Mouse (Mus musculus): Measurements from ENCODE around the gene Rab42.
A peak's percentile ranks its signal among the peaks of the same experiment; 100 is the strongest.

Gene Rab42

DNA sequence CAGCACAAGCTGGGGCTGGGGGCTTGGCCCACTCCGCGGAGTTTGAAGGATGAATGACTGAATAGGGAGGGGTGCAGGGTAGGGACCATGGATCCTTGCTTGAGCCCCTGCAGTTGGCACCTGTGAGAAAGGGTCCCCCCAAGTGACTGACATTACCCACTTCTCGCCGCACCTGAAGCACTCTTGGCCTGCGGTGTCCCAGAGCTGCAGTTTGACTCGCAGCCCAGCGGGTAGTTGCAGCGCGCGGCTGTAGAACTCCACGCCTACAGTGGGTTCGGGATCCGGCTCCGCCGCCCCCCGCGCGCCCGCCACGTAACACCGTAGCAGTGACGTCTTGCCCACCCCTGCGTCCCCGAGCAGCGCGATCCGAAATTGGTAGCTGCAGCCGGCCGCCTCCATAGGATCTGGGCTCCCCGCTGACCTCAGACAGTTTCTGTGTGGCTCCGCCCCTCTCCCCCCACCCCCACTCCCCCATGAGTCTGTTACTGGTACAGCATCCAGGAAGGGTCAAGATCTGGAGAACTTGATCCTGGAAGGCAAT lies at the start of gene Rab42:
Rab42 (minus strand) TSS at position 447 of the 541 bp plus-strand sequence.
- DNase-seq (ENCODE audit: extremely low spot score, low read depth, low spot score): no peak

DNA sequence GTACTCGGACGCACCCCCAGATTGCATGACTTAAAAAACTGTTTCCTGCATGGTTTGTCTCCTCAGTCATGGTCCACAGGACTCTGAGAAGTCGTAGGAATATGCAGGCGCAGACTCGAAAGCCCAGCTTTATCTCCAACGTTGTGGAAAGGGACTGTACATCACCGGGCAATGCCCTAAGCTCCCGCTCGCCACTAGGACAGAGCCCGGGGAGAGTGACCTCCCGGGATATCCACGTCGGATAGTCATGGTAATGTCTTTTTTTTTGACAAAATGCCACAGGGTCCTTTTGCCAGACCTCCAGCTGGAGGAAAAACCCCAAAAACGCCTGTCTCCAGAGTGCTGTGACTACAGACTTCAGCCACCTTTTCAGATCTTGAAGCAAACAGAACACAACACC lies 49.6 kb upstream of the Rab42 start:
- DNase-seq (ENCODE audit: extremely low spot score, low read depth, low spot score): no peak

DNA sequence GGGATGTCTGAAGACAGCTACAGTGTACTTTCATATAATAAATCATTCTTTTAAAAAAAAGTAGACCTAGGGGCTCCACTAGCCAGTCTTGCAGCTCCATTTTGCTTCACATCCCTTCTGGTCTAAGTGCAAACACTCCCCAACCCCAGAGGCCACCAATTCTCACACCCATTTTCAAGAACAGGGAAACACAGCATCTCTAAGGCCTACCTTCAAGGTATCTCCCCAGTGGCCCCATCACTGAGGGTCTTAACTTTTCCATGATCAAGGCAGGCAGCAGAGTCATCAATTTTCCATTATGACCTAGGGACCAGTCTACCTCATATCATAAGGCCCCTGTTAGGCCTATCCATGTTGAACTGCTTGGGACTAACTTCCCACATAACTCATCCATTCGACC lies 48.2 kb upstream of the Rab42 start:
- DNase-seq (ENCODE audit: extremely low spot score, low read depth, low spot score): no peak

DNA sequence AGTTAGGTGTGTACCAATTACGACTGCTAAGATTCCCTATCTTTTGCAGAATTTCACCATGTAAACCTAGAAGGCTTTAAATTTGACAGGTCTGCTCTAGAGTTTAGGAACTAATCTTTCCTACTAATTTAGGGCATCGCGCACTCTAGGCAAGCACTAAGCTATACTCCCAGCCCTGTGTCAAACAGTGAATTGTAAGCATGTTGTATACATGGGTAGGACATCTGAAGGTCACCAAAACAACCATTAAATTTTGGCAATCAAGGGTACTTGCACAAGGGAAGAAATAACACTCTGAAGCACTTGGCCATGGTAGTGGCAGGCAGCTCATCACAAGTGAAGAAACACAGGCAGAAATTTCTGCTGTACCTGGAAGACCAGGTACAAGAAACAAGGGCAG lies 47.7 kb upstream of the Rab42 start:
- DNase-seq (ENCODE audit: extremely low spot score, low read depth, low spot score): no peak

DNA sequence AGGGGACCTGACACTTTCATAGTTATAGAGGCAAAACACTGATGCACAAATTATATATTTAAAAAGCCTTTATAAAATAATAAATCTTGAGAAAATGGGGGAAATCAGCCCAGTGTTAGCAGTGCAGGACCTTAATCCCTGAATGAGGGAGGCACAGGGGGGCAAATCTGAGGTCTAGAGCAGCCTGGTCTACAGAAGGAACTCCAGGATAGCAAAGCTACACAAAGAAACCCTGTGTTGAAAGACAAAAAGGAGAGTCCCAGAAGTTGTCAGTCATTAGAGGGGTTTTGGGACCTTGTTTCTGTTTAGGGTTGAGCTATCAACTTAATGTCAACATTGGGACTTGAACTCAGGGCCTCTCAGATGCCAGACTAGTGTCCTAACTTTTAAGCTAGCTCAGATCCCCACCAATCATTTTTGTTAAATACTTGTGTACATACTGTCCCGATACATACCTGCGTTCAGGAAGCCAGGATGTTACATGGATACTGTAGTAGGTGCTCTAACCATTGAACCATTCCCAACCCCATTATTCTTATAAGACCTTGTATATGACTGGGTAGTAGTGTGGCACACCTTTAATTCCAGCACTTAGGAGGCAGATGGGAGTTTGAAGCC lies 47.0 kb upstream of the Rab42 start:
- no peak for DNase-seq (ENCODE audit: extremely low spot score, low read depth, low spot score)

DNA sequence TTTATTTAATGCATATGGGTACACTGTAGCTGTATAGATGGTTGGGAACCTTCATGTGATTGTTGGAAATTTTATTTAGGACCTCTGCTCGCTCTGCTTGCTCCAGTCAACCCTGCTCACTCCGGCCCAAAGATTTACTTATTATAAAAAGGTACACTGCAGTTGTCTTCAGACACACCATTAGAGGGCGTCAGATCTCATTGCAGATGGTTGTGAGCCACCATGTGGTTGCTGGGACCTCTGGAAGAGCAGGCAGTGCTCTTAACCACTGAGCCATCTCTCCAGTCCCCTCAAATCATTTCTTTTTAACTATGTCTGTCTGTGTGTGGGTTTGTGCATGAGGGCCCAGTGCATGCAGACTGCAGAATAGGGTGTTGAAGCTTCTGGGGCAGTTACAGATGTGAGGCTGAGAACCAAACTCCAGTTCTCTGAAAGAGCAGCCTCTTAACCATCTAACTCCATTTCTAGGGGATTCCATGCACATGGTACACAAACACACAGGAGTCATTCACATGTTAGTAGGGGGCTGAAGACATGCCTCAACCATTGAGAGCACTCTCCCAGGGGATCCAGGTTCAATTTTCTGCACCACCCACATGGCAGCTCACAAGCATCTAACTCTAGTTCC lies 46.4 kb upstream of the Rab42 start:
- DNase-seq (ENCODE audit: extremely low spot score, low read depth, low spot score): no peak

DNA sequence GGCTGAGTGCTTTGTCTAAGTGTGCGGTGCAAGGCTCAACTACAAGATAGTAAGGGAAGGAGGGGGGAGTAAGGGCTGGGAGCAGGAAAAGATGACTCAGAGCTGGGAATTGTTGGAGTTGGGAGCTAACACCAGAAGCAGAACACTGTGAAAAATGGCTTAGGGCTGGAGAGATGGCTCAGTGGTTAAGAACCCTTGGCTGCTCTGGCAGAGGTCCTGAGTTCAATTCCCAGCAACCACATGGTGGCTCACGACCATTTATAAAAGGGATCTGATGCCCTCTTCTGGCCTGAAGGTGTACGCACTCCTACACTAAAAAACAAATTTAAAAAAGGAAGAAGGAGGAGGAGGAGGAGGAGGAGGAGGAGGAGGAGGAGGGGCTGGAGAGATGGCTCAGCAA lies 43.5 kb upstream of the Rab42 start:
- DNase-seq (ENCODE audit: extremely low spot score, low read depth, low spot score): no peak

DNA sequence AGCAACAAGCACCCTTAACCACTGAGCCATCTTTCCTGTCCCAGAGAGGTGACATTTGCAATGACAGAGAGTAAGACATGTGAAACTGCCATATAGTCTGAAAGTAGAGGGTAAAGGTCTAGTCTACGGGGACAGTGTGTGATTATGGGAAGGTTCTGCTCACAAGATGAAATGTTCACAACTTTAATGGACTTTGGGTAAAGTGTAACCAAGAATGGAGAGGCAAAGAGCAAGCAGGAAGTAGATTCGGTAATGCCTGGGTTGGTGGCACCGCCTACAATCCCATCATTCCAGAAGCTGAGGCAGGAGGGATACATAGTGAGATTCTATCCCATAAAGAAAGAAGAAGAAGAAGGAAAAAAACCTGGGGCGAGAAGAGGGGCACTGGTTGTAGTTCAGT lies 43.1 kb upstream of the Rab42 start:
- no peak for DNase-seq (ENCODE audit: extremely low spot score, low read depth, low spot score)

DNA sequence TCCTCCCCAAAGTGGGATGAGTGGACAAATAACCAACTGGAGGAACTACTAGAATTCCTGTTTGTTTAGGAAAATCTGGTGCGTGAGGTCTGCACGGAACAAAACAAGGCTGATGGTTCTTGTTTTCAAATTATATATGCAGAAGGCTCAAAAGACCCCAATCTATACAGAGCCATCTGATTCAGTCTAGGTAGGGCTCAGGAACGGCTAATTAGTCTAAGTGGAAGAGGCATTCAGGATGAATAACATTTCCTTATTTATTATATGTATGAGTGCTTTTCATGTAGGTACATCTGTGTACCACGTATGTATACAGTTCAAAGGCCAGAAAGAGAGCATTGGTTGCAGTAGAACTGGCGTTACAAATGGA lies 42.6 kb upstream of the Rab42 start:
- no peak for DNase-seq (ENCODE audit: extremely low spot score, low read depth, low spot score)

DNA sequence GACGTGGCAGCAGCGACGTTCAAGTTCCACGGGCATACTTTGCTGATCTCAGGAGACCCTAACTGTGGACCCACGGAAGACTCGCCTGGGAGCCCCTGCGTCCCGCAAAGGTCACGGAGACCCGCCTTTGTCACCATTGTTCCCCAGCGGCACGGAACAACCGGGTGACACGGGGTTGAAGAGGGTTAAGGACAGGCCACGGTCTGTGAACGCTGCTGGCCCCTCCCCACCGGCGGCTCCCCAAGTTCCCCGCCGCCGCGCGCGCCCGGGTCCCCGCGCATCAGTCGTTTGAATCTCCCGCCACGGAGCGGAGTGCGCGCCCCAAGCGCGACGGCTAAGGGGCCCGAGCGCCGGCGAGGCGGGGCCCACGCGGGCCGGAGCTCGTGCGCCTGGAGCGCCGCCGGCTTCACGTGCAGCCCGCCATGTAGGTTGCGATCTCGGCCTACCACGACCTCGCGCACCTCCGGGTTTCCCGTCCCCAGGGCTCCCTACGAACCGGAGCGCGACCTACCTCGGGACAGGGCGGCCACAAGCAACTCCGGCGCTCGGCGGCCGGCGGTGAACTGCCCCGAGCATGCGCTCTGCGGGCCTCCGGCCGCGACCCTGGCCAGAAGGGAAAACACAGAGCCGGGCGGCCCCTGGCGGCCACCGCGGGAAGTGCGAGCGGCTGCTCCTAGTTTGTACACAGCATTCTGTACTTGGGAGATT lies 42.1 kb upstream of the Rab42 start:
- peak; percentile 68 for DNase-seq (ENCODE audit: extremely low spot score, low read depth, low spot score)

DNA sequence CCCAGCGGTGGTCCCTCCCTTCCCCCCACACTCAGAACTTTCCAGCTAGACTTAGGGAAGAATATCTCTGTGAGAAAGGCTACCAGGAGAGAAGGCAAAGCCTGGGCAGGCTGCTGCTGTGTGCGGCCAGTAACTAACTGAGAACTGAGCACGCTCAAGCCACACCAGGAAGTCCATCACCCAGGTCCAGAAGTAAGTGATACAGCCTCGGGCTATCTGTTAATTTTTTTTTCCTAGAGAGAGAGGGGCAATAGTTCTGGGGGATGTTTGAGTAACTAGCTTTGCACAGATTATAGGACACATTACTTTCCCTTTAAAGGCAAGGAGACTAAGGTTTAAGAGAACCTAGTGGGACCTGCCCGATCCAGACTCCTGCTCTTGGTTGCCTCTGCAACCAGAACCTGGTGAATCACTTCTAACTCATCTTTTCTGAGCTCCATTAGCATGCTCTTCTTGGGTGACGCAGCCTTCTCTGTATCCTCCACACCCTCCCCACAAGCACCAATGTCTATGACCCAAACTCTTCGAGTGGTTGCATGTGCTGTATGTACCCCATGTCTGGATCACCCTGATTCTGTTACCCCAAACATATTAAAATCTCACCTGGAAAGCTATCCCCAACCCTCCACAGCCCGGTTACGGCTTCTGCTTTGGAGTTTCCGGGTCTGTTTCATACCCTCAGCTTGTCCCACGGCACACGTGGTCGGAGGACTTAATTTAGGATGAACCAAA lies 41.4 kb upstream of the Rab42 start:
- DNase-seq (ENCODE audit: extremely low spot score, low read depth, low spot score): no peak

DNA sequence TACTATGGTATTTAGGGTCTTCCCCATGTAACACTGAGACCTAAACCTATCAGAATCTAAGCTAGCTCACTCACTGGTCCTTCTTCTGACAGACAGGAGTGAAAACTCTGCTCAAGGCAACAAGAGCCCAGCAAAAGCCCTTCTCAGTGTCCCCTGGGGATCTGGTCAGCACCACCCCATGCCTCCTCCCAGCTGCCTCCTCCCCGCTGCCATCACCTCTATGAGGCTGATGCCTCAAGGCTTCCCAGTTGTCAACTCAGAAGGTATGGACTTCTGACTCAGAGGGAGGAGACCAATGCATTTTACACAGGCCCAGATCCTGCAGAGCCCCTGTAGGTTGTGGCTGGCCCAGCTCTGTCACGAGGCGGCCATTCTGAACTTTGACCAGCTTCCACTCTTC lies 38.3 kb upstream of the Rab42 start:
- DNase-seq (ENCODE audit: extremely low spot score, low read depth, low spot score): no peak

DNA sequence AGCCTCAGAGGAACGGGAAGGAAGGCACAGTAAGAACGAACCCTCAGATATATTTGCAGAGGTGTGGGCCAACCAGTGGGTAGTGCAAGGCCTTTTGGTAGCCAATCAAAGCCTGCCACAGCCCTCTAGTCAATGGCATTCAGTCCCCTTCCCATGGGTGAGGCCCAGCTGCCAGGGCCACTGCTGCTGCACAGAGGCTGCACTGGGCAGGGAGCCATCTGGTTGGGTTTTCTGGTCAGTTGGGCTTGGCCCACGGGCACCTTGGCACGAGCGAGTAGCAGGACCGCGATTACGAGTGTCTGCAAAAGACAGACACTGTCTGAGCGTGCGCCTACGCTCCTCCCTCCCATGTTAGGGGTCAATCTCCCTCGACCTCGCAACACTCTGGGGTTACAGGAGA lies 35.8 kb upstream of the Rab42 start:
- DNase-seq (ENCODE audit: extremely low spot score, low read depth, low spot score): no peak

DNA sequence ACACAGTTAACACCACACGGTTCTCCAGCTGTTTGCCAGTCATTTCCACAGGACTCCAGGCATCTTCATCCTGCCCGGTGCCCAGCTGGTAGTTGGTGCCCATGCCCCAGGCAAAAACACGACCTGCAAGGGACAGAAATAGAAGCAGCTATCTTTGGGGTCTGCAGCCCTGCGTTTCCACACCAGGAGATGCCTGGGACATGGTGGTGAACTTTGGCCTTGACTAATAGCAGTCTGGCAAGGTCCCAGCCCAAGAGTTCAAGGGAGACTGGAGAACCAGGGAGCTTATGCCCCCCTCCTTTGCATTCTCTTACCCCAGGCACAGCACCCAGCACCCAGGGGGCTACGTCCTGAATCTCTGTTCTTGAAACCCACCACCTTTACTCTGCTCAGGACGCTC lies 29.7 kb upstream of the Rab42 start:
- no peak for DNase-seq (ENCODE audit: extremely low spot score, low read depth, low spot score)

DNA sequence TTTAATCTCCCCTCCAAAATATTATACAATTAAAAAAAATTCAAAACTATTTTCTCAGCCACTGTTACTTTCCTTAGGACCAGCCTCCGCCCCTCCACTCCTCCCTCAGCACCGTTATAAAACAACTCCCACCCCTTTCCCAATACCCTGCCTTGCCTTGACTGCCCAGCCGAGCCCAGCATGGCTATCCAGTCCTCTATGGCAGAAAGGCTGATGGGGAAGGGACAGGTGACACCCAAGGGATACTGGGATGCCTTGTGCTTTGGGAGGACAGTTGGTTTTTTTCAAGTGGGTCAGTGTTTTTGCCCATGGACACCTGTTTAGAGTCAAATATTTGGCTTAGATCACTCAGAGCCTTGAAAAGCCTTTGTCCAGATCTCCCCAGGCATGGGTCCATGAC lies 28.8 kb upstream of the Rab42 start:
- no peak for DNase-seq (ENCODE audit: extremely low spot score, low read depth, low spot score)

DNA sequence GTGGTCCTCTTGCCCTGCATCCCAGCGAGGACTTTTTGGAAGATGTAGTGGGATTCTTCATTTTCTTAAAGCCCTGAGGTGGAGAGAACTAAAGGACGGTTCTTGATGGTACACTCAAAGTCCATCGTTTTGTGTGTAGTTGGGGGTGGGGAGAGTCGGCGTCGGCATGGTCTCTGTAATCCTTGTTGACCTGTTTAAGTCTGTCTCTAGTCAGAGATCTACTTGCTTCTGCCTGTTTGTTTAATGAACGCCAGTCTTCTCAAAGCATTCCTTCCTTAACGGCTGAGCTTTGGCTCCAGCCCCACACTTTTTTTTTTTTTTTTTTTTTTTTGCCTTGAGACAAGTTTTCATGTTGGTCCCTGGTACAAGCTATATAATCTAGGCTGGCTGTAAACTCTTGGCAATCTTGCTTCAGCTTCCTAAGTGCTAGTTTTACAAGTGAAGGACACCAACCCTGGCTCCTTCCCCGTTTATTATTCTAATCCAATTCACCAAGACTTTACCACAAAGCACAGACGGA lies 26.7 kb upstream of the Rab42 start:
- no peak for DNase-seq (ENCODE audit: extremely low spot score, low read depth, low spot score)

DNA sequence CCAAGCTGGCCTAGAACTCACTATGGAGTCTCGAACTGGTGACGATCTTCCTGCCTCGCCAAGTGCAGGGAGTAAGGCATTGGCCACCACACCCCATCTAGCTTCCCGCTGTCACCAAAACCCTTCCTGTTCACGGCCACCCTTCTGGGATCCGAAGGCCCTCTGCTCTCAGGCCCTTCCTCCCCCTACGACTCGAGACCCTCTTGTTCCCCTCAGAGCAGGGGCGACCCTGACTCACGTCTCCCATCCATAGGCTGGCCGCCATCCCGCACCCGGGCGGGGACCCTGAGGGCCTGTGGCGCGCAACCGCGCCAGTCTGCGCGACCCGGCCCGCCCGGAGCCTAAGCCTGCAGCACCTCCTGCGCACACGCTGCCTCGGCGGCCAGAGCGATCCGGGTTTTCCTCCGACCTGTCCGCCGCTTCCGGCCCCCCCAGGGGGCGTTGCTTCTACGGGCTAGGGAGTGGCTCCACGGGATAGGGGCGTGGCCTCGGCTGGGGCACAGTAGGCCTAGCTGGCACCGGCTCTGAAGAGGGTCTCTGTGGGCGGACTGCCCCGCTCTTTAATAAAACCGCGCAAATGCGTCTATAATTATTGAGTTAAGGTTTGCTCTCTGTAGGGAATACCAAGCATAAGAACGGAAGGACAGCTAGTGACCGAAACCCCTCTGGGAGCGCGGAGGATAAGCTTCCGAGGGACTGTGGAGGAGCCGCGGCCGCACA lies 26.1 kb upstream of the Rab42 start, which contains the start of gene Trnau1ap:
Trnau1ap (minus strand) TSS at position 424 of the 720 bp plus-strand sequence.
- peak; percentile 74 for DNase-seq (ENCODE audit: extremely low spot score, low read depth, low spot score)

DNA sequence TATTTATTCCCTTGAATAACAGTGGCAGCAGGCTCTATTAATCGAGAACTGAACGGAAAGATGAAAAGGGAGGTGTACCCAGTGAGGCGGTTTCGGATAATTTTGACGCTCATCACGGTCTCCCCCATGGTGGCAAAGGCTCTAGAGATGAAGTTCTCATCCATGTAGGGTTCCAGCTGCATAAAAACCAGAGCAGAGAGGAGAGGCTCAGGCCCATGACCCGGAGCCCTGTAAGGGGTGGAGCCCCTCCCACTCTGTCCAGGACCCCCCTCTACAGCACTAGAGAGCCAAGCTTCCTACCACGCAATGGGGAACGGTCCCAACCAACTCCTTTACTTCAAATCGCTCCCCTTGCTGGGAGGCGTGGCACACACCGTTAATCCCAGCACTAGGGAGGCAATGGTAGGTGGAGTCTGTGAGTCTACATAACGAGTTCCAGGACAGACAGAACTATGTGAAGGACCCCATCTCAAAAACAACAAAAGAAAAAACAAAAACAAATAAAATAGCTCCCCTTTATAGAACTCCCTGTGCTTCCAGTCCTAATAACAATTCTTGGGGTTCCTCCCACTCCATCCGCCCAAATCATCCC lies 25.3 kb upstream of the Rab42 start:
- no peak for DNase-seq (ENCODE audit: extremely low spot score, low read depth, low spot score)

DNA sequence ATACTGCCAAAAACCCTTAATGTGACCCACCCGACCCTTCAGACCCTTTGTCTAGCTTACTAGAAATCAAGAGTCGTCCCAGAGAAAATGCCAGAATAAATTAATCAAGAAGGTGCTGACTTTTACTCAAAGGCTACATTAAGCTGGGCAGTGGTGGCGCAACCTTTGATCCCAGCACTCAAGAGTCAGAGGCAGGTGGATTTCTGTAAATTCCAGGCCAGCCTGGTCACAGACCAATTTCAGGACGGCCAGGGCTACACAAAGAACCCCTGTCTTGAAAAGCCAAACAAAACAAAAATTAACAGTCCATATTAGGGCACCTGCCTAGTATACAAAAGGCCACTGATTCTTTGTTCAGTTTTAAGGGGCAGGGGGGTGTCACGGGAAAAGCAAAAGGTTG lies 23.3 kb upstream of the Rab42 start:
- DNase-seq (ENCODE audit: extremely low spot score, low read depth, low spot score): no peak

DNA sequence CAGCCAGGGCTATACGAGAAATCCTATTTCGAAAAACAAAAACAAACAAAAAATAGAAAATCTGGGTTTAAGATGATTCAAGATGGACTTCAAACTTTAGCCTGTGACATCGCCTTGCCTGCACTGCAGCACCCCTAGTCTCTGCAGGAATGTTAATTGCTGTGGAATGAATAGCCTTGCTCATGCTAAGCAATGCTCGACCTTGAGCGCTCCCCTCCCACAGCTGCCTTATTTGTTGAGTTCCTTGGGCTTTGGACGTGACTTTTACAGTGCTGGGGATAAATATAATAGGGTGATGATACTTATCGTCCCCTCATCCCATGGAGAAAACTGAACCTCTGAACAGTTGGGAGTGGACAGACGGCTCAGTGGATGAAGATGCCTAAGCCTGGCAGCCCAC lies 12.5 kb upstream of the Rab42 start:
- no peak for DNase-seq (ENCODE audit: extremely low spot score, low read depth, low spot score)

Measured in hindlimb bud, embryonic 11.5 days (tissue).